Mouse (Mus musculus): ENCODE results near the gene Gm43552. TPM values are rescaled to one million over a fixed set of nuclear protein-coding genes. Genes with fewer than 3 reads are reported as not detected.

Gm43552 gene
- polyA plus RNA-seq, 1 experiment from 2014 or later = 1.4 TPM

DNA sequence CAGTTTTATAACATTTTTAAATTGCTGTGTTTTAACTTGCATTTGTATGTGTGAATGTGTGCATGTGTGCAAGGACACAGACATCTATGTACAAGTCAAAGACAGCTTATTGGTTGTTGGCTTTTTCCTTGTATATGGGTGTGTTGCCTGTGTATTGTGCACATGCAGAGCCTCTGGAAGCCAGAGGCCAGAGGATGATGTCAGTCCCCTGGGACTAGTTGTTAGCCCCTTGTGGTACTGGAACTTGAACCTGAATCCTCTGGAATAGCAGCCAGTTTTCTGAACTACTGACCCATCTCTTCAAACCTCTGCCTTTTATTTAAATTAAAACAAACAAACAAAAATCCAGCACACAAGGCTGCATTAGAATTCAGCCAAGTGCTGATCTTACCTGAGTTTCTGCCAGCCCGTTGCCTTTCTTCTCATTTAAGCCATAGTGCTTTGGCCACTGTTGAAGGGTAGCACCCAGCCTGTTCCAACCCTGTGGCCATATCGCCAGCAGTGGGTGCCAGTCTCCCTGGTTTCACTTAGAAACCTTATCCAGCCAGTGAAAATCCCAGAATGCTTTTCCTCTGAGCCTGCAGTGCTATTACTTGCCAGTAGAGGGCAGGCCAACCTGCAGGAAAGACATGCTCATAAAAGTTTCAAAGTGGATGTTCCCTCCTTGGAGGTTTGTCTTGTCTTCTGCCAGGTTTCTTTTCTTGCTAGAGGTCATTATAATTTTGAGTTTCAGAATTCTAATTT lies 91.2 kb downstream of the Gm43552 start:
- Histone ChIP-seq H3K9me3 (replicated peaks) (no peaks in the 10 kb centered on the region), H3K27me3 (no peaks in the 10 kb centered on the region), H3K36me3 (peaks cover 71% of the 10 kb centered on the region), H3K4me3 (replicated peaks) (no peak overlapping the region), H3K27ac (replicated peaks) (no peak overlapping the region), H3K9ac (no peak overlapping the region), H3K4me2 (replicated peaks) (no peak overlapping the region), H3K4me1 (no peaks in the 10 kb centered on the region)
- ATAC-seq (ENCODE audit: insufficient number of reproducible peaks, low FRiP score, low TSS enrichment, low read depth) = no peak
- WGBS = 16% methylated on average over 2 of the region's 2 CpGs

DNA sequence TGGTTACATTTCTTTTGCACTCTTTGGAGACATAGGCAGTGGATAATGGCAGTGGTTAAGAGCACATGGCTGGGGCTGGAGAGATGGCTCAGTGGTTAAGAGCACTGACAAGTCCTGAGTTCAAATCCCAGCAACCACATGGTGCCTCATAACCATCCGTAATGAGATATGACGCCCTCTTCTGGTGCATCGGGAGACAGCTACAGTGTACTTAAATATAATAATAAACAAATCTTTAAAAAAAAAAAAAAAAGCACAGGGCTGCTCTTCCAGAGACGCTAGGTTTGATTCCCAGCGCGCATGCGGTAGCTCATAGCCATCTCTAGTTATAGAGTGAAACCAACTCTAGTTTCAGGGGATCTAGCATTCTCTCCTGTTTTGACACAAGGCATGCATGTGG lies 98.2 kb downstream of the Gm43552 start:
- WGBS = 88% methylated on average over 7 of the region's 7 CpGs
- peaks cover 47% of the 10 kb centered on the region for H3K36me3 ChIP-seq

DNA sequence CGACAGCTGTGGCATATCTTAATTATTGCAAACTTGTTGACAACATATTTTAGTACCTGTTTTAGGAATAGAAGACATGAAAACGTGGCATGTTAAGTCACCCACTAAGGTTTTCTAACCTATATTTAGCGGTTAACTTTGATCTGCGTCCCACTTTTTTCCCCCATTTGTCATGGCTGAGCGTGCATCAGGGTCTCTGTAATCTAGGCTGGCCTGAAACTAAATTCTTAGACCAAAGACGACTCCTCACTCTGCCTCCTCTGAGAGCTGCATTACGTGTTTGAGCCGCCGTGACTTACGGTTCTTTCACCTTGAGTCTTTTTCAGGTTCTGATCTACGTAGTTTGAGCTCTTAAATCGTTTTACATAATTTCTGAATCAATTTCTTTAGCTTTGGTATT lies 100.9 kb downstream of the Gm43552 start:
- H3K36me3 ChIP-seq = peaks cover 49% of the 10 kb centered on the region

More for the DNA sequence above, 98.2 kb downstream of the Gm43552 start:
- H3K9me3 ChIP-seq (replicated peaks) = no peaks in the 10 kb centered on the region
- no peak for ATAC-seq (ENCODE audit: insufficient number of reproducible peaks, low FRiP score, low TSS enrichment, low read depth)
- no peak overlapping the region for H3K27ac ChIP-seq (replicated peaks)
- H3K9ac ChIP-seq = no peak overlapping the region
- H3K4me1 ChIP-seq = peaks cover 8% of the 10 kb centered on the region
- no peaks in the 10 kb centered on the region for H3K27me3 ChIP-seq
- no peak overlapping the region for H3K4me3 ChIP-seq (replicated peaks)
- no peak overlapping the region for H3K4me2 ChIP-seq (replicated peaks)

DNA sequence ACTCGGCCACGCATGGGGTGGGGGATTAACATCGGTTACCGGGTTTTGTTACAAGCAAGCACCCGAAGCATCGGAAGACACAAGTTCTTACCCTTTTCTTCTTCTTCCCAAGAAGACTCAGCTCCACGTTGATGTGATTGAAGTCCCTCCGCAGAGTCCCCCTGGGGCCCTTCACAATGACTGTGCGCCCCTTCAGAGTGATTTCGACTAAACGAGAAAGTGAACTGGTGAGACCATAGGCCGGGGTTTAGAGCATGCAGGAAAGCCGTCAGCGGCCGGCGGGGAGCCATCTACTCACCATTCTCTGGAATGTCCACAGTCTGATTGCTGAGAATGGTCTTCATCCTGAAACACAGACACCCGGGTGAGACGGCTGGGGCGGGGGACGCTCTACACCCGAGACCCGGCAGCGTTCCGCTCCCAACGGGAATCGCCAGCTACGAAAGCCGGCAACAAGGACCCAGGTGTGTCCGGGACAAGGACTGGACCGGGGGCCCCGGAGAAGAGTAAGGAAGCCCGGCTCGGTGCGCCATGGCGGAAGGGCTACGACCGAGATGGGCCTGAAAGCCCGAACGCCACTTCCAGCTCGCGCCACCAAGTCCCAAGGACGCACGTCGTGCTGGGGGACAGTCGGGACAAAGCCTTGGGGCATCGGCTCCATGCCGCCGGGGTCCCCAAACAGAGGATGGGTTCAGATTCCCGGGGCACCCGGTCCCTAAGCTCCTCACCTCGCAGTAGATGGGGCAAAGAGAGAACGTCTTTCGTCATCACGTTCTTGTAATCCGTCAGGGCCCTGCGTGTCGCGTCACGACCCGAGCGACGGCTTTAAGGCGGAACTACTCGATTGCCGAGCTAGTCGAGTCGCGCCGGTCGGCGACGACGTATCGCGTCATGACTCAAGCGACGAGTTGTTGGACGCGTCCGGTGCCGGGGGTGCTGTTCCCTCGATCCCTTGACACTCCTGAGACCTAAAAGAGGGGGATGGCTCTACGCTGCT lies 101.7 kb downstream of the Gm43552 start, which contains the start of the genes Rpl9 and Lias:
TSS of gene Rpl9 (minus strand) at position 797 of the 997 bp plus-strand sequence.
TSS of gene Lias (plus strand) at position 850 of the 997 bp plus-strand sequence.
- peaks cover 41% of the 10 kb centered on the region for H3K36me3 ChIP-seq
- WGBS = under 1% methylated on average over 83 of the region's 83 CpGs

More for the DNA sequence above, 100.9 kb downstream of the Gm43552 start:
- H3K4me3 ChIP-seq (replicated peaks) = peak overlapping the region; percentile 97
- H3K9me3 ChIP-seq (replicated peaks) = no peaks in the 10 kb centered on the region
- peak overlapping the region; percentile 63 for H3K9ac ChIP-seq
- peak overlapping the region; percentile 74 for H3K4me2 ChIP-seq (replicated peaks)
- 2% methylated on average over 12 of the region's 12 CpGs for WGBS
- peak overlapping the region; percentile 93 for H3K27ac ChIP-seq (replicated peaks)
- H3K27me3 ChIP-seq = no peaks in the 10 kb centered on the region
- ATAC-seq (ENCODE audit: insufficient number of reproducible peaks, low FRiP score, low TSS enrichment, low read depth) = no peak
- H3K4me1 ChIP-seq = peaks cover 16% of the 10 kb centered on the region

DNA sequence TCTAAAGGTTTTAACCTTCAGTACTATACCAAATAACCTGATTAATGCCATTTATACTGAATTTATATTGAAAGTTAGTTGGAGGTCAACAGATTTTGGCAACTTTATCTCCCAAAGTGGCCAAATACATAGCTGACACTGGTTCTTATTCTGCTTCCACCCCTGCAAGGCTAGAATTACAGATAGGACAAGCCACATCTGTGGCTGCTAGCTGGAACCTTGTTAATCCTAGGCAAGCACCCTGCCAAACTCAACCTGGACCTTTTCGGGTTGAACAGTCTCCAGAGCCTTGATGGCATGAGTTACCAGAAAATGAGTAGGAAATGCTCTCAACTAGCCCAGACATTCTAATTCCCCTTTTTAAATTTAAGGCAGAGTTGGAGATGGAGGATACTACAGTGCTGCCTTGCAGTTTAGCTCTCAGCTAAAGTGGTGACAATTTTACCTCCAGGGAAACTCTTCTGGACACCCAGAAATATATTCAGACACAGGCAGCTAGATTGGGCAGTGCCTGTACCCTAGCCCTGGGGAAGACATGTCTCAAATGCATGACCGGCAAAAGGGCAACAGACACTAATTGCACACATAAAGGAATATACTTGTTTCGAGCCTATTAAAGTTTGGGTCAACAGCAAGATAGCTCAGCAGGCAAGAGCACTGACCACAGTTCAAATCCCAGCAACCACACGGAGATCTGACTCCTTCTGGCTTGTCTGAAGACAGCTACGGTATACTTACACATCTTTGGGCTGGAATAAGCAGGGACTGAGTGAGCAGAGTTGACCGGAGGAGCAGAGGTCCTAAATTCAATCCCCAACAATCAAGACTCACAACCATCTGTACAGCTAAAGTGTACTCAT lies 105.4 kb downstream of the Gm43552 start:
- Histone ChIP-seq H3K9me3 (replicated peaks) (no peaks in the 10 kb centered on the region), H3K4me3 (replicated peaks) (no peak overlapping the region), H3K4me2 (replicated peaks) (no peak overlapping the region), H3K36me3 (peaks cover 45% of the 10 kb centered on the region), H3K27me3 (no peaks in the 10 kb centered on the region), H3K27ac (replicated peaks) (no peak overlapping the region), H3K9ac (no peak overlapping the region), H3K4me1 (peaks cover 16% of the 10 kb centered on the region)
- 71% methylated on average over 6 of the region's 6 CpGs for WGBS
- ATAC-seq (ENCODE audit: insufficient number of reproducible peaks, low FRiP score, low TSS enrichment, low read depth) = no peak

More for the DNA sequence above, 101.7 kb downstream of the Gm43552 start, which contains the start of the genes Rpl9 and Lias:
- Histone ChIP-seq H3K4me2 (replicated peaks) (peak within 1 kb of the TSS; percentile 78), H3K4me3 (replicated peaks) (peak within 1 kb of the TSS; percentile 97), H3K9me3 (replicated peaks) (no peaks in the 10 kb centered on the region), H3K9ac (peak within 1 kb of the TSS; percentile 99), H3K4me1 (peaks cover 16% of the 10 kb centered on the region), H3K27ac (replicated peaks) (peak within 1 kb of the TSS; percentile 93), H3K27me3 (no peaks in the 10 kb centered on the region)
- ATAC-seq (ENCODE audit: insufficient number of reproducible peaks, low FRiP score, low TSS enrichment, low read depth) = peak; percentile 95

DNA sequence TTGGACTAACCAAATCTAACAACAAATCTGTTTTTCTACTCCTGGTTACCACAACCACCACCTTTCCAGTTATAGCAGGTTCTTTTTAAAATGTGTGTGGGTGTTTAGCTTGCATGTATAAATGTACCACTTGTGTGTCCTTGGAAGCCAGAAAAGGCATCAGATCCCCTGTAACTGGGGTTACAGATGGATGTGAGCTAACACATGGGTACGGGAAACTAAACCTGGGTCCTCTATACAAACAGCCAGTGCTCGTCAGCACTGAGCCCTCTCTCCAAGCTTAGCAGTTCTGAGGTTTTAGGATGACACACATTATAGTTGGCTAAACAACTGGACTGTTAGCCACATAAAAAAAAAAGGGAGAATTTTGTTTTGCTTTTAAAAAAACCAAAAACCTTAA lies 106.9 kb downstream of the Gm43552 start:
- H3K27ac ChIP-seq (replicated peaks) = no peak overlapping the region
- H3K4me3 ChIP-seq (replicated peaks) = no peak overlapping the region
- 68% methylated on average over 2 of the region's 2 CpGs for WGBS
- ATAC-seq (ENCODE audit: insufficient number of reproducible peaks, low FRiP score, low TSS enrichment, low read depth) = no peak
- H3K9me3 ChIP-seq (replicated peaks) = no peaks in the 10 kb centered on the region
- no peak overlapping the region for H3K4me2 ChIP-seq (replicated peaks)
- H3K27me3 ChIP-seq = no peaks in the 10 kb centered on the region
- H3K36me3 ChIP-seq = peaks cover 45% of the 10 kb centered on the region
- no peak overlapping the region for H3K9ac ChIP-seq
- peaks cover 16% of the 10 kb centered on the region for H3K4me1 ChIP-seq

Other genes with a start within 250 kb of the Gm43552 start
- gene Rfc1, start 157.2 kb downstream of the Gm43552 start, polyA plus RNA-seq (2015; fragmentation: Nextera tagmentation; extraction: Ambion mirVana) = 83.4 and 84.9 TPM in 2 replicates
- not detected in 2 replicates for gene Klb, start 144.5 kb downstream of the Gm43552 start, polyA plus RNA-seq (2015; fragmentation: Nextera tagmentation; extraction: Ambion mirVana)
- gene Rpl9, start 101.4 kb downstream of the Gm43552 start, polyA plus RNA-seq (2015; fragmentation: Nextera tagmentation; extraction: Ambion mirVana) = 1,081 and 1,085 TPM in 2 replicates
- gene Lias, start 101.3 kb downstream of the Gm43552 start, polyA plus RNA-seq (2015; fragmentation: Nextera tagmentation; extraction: Ambion mirVana) = 63.3 and 63.5 TPM in 2 replicates
- gene Ugdh, start 56.9 kb downstream of the Gm43552 start, polyA plus RNA-seq (2015; fragmentation: Nextera tagmentation; extraction: Ambion mirVana) = 117 and 125 TPM in 2 replicates
- 142 and 154 TPM in 2 replicates for gene Smim14, start 44.4 kb upstream of the Gm43552 start, polyA plus RNA-seq (2015; fragmentation: Nextera tagmentation; extraction: Ambion mirVana)
- 172 and 181 TPM in 2 replicates for gene Ube2k, start 44.4 kb upstream of the Gm43552 start, polyA plus RNA-seq (2015; fragmentation: Nextera tagmentation; extraction: Ambion mirVana)
- 57.4 and 61.2 TPM in 2 replicates for gene Pds5a, start 205.4 kb upstream of the Gm43552 start, polyA plus RNA-seq (2015; fragmentation: Nextera tagmentation; extraction: Ambion mirVana)